Mouse (Mus musculus): ENCODE data around the gene Myh14. TPM values are rescaled to one million over a fixed set of nuclear protein-coding genes. Genes with fewer than 3 reads are reported as not detected.

Gene Myh14
- polyA plus RNA-seq, 1 experiment: 3.7 TPM

DNA sequence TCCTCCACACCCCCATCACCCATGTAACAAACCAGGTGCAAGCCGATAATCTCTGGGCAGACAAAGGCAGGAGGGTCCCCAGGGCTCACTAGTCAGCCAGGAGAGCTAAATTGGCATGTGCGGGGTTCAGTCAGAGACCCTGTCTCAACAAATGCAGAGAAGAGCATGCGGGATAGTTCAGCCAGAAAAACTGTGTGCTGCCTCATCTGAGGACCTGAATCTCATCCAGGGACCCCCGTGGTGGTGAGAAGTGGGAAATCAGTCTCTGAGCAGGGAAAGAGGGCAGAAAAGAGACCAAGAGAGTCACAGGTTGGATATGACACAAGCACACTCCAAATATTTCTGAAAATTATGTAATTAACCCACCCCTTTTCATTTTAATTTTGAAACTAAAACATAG lies 5.5 kb upstream of the Myh14 start:
- 76% methylated on average over 4 of the region's 4 CpGs for WGBS

DNA sequence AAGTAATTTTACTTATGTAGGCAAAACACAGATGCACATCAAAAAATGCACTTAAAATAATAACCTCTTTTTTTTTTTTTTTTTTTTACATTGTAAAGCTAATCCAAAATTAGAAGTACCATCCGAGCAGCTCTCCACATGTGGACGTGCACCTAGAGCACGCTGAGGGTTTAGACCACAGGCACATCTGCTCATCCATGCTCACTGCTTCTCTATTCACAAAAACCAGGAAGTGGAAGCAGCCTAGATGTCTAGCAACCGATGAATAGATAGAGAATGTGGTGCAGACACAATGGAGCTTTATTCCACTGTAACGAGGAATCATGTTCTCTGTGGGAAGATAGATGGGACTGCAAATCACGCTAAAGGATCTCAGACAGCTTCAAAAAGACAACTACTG lies 4.5 kb upstream of the Myh14 start:
- Histone ChIP-seq H3K4me3 (ENCODE audit: control insufficient read depth, insufficient read depth, low read length) (no peak overlapping the region), H3K27ac (ENCODE audit: control insufficient read depth, insufficient read depth, low read length) (no peak overlapping the region), H3K4me1 (replicated peaks; ENCODE audit: control insufficient read depth, insufficient read depth, low read length) (no peaks in the 10 kb centered on the region), H3K27me3 (ENCODE audit: control insufficient read depth, insufficient read depth, low read length) (no peaks in the 10 kb centered on the region; the same call in 1 of the 2 replicates), H3K36me3 (ENCODE audit: control insufficient read depth, insufficient read depth, low read length) (no peaks in the 10 kb centered on the region)
- DNase-seq: no peak
- 12% methylated on average over 6 of the region's 6 CpGs for WGBS
- TF ChIP-seq CTCF (IDR thresholded peaks at IDR 0.05; ENCODE audit: borderline replicate concordance, control insufficient read depth, extremely low read depth, insufficient read depth, low read length, poor library complexity) (no peak), POLR2A (IDR thresholded peaks at IDR 0.05; ENCODE audit: control insufficient read depth, extremely low read depth, insufficient read depth, low read length, poor library complexity) (no peak)

More for the DNA sequence above, 5.5 kb upstream of the Myh14 start:
- DNase-seq: no peak
- no peak for TF ChIP-seq POLR2A (IDR thresholded peaks at IDR 0.05; ENCODE audit: control insufficient read depth, extremely low read depth, insufficient read depth, low read length, poor library complexity)
- TF ChIP-seq CTCF (IDR thresholded peaks at IDR 0.05; ENCODE audit: borderline replicate concordance, control insufficient read depth, extremely low read depth, insufficient read depth, low read length, poor library complexity): no peak
- Histone ChIP-seq H3K36me3 (ENCODE audit: control insufficient read depth, insufficient read depth, low read length) (no peaks in the 10 kb centered on the region), H3K4me3 (ENCODE audit: control insufficient read depth, insufficient read depth, low read length) (no peak overlapping the region), H3K4me1 (replicated peaks; ENCODE audit: control insufficient read depth, insufficient read depth, low read length) (no peaks in the 10 kb centered on the region), H3K27me3 (ENCODE audit: control insufficient read depth, insufficient read depth, low read length) (no peaks in the 10 kb centered on the region), H3K27ac (ENCODE audit: control insufficient read depth, insufficient read depth, low read length) (no peak overlapping the region)

DNA sequence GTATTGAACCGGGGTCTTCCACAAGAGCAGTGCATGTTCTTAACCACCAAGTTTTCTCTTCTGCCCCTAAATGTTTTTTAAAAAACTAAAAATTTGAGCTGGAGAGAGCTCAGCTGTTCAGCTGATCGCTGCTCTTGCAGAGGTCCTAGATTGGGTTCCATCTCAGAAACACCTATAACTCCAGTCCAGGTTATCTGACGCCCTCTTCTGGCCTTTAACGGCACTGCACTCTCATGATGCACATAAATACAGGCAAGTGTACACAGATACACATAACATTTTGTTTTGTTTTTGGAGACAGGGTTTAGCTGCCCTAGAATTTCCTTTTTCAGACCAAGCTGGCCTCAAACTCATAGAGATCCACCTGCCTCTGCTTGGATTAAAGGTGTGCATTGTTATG lies 3.9 kb upstream of the Myh14 start:
- Histone ChIP-seq H3K27ac (ENCODE audit: control insufficient read depth, insufficient read depth, low read length) (no peak overlapping the region), H3K27me3 (ENCODE audit: control insufficient read depth, insufficient read depth, low read length) (no peaks in the 10 kb centered on the region; the same call in 1 of the 2 replicates), H3K4me3 (ENCODE audit: control insufficient read depth, insufficient read depth, low read length) (no peak overlapping the region), H3K36me3 (ENCODE audit: control insufficient read depth, insufficient read depth, low read length) (no peaks in the 10 kb centered on the region), H3K4me1 (replicated peaks; ENCODE audit: control insufficient read depth, insufficient read depth, low read length) (no peaks in the 10 kb centered on the region)
- WGBS: 74% methylated on average over 4 of the region's 4 CpGs
- no peak for TF ChIP-seq POLR2A (IDR thresholded peaks at IDR 0.05; ENCODE audit: control insufficient read depth, extremely low read depth, insufficient read depth, low read length, poor library complexity)
- TF ChIP-seq CTCF (IDR thresholded peaks at IDR 0.05; ENCODE audit: borderline replicate concordance, control insufficient read depth, extremely low read depth, insufficient read depth, low read length, poor library complexity): no peak
- DNase-seq: no peak

DNA sequence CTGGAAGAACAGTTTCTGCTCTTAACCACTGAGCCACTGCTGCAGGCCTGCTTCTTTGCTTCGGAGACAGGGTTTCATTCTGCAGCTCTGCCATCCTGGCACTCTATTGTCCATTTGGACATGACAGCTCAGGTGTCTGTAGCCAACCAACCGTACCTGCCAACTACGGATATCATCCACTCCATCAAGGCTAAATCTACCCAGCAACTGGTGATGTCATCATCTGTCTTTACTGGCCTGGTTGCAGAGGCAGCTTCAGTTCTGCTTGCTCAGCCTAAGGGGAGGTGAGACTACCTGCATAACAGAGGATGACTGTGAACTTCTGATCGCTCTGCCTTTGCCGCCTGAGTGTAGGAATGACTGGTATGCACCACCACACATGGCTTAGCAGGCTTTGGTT lies 1.6 kb upstream of the Myh14 start:
- H3K27me3 ChIP-seq (ENCODE audit: control insufficient read depth, insufficient read depth, low read length): no peaks in the 10 kb centered on the region; the same call in 1 of the 2 replicates
- no peaks in the 10 kb centered on the region for H3K36me3 ChIP-seq (ENCODE audit: control insufficient read depth, insufficient read depth, low read length)
- no peak overlapping the region for H3K27ac ChIP-seq (ENCODE audit: control insufficient read depth, insufficient read depth, low read length)
- no peak for DNase-seq
- 82% methylated on average over 5 of the region's 5 CpGs for WGBS
- H3K4me1 ChIP-seq (replicated peaks; ENCODE audit: control insufficient read depth, insufficient read depth, low read length): no peaks in the 10 kb centered on the region
- TF ChIP-seq POLR2A (IDR thresholded peaks at IDR 0.05; ENCODE audit: control insufficient read depth, extremely low read depth, insufficient read depth, low read length, poor library complexity) (no peak), CTCF (IDR thresholded peaks at IDR 0.05; ENCODE audit: borderline replicate concordance, control insufficient read depth, extremely low read depth, insufficient read depth, low read length, poor library complexity) (no peak)
- H3K4me3 ChIP-seq (ENCODE audit: control insufficient read depth, insufficient read depth, low read length): no peak overlapping the region

DNA sequence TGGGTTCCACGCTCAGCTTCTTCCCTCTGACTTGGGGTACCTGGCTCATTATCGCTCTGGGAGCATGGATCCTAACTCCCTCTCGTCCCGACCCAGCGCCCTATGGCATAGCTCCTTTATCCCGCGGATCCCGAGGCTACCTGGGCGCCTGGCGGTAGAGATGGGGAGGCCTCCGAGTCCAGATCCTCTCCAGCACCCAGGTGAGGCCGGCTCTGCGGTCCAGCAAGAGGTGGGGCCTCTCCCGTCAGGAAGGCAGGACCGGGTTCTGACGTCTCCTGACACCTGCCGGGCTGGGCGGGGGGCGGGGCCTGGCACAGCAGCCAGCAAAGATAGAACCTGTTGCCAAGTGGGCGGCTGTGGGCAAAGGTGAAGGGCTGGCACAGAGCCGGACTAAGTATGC lies 1.5 kb downstream of the Myh14 start:
- no peak overlapping the region for H3K27ac ChIP-seq (ENCODE audit: control insufficient read depth, insufficient read depth, low read length)
- no peaks in the 10 kb centered on the region; the same call in 1 of the 2 replicates for H3K27me3 ChIP-seq (ENCODE audit: control insufficient read depth, insufficient read depth, low read length)
- no peaks in the 10 kb centered on the region for H3K36me3 ChIP-seq (ENCODE audit: control insufficient read depth, insufficient read depth, low read length)
- H3K4me1 ChIP-seq (replicated peaks; ENCODE audit: control insufficient read depth, insufficient read depth, low read length): no peaks in the 10 kb centered on the region
- WGBS: 31% methylated on average over 21 of the region's 21 CpGs
- H3K4me3 ChIP-seq (ENCODE audit: control insufficient read depth, insufficient read depth, low read length): no peak overlapping the region
- TF ChIP-seq CTCF (IDR thresholded peaks at IDR 0.05; ENCODE audit: borderline replicate concordance, control insufficient read depth, extremely low read depth, insufficient read depth, low read length, poor library complexity): no peak
- no peak for TF ChIP-seq POLR2A (IDR thresholded peaks at IDR 0.05; ENCODE audit: control insufficient read depth, extremely low read depth, insufficient read depth, low read length, poor library complexity)
- no peak for DNase-seq

DNA sequence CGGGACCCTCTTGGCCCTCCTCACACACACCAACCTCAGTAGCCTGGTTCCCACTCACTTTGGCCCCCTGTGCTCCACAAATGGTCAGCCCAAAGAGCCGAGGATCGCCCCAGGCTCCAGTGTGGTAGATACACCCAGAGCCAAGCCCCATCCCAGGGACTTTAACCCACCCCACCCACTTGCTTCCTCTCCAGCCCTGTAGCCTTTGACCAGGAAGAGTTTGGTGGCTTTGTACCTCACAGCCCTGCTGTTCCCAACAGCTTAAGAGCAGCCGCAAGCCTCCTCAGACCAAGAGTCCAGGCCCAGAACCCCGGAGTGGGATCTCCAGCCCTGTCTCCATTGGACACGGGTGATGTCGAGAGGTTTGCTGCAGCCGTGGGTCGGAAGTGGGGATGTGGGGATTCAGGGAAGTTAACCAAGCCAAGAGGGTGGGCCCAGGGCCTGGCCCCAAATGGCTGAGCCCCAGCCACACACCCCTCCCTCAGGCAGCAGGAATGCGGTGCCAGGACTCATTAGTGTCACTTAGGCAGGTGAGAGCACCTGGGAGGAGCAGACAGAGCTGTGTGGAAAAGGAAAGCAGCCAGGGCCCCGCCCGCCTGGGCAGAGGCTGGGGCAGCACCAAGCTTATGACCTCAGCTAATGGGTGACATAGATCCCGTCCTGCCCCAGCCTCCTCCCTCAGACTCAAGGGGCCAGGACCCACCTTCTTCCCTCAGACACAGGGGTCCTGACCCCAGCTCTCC lies 2.5 kb downstream of the Myh14 start:
- no peak for DNase-seq
- no peak overlapping the region for H3K4me3 ChIP-seq (ENCODE audit: control insufficient read depth, insufficient read depth, low read length)
- no peaks in the 10 kb centered on the region; the same call in 1 of the 2 replicates for H3K27me3 ChIP-seq (ENCODE audit: control insufficient read depth, insufficient read depth, low read length)
- H3K4me1 ChIP-seq (replicated peaks; ENCODE audit: control insufficient read depth, insufficient read depth, low read length): no peaks in the 10 kb centered on the region
- H3K27ac ChIP-seq (ENCODE audit: control insufficient read depth, insufficient read depth, low read length): no peak overlapping the region
- no peaks in the 10 kb centered on the region for H3K36me3 ChIP-seq (ENCODE audit: control insufficient read depth, insufficient read depth, low read length)
- 86% methylated on average over 13 of the region's 13 CpGs for WGBS
- TF ChIP-seq CTCF (IDR thresholded peaks at IDR 0.05; ENCODE audit: borderline replicate concordance, control insufficient read depth, extremely low read depth, insufficient read depth, low read length, poor library complexity): no peak
- TF ChIP-seq POLR2A (IDR thresholded peaks at IDR 0.05; ENCODE audit: control insufficient read depth, extremely low read depth, insufficient read depth, low read length, poor library complexity): no peak

Data from thymus, adult 2 months (tissue).